Mouse (Mus musculus) frontal cortex, adult 2 months (tissue): ENCODE measurements around the gene Poc1b. TPM values are rescaled to one million over a fixed set of nuclear protein-coding genes. Genes with fewer than 3 reads are reported as not detected.

Source experiments
- DNase-seq, 2 experiments: peaks; one replicate each; pipeline ENCODE4 v3.0.0; 2022; ENCODE audit warnings: low spot score in 1 of 2; ENCODE audit errors: extremely low spot score in 1 of 2
- polyA plus RNA-seq: library from polyadenylated mRNA; depleted of rRNA; stranded (reverse); fragments of >200 nt; gene quantifications from 2 replicates; pipeline ENCODE4 v1.2.3, GENCODE M21; 2012

Gene Poc1b
- polyA plus RNA-seq, 1 experiment = 9.3 TPM

- DNase-seq = no peak
Measured at GRCm38 (mm10) chr10:99114295-99114694, 7.5 kb downstream of the Poc1b start.

GRCm38 (mm10) chr10:99115471-99116236, 8.8 kb downstream of the Poc1b start:
- DNase-seq = no peak

GRCm38 (mm10) chr10:99116237-99116632, 9.4 kb downstream of the Poc1b start:
- no peak for DNase-seq

GRCm38 (mm10) chr10:99116650-99117615, 10.1 kb downstream of the Poc1b start:
- no peak for DNase-seq

- DNase-seq = no peak
Measured at GRCm38 (mm10) chr10:99117876-99118275, 11.0 kb downstream of the Poc1b start.

GRCm38 (mm10) chr10:99118697-99119096, 11.9 kb downstream of the Poc1b start:
- no peak for DNase-seq

GRCm38 (mm10) chr10:99119471-99119870, 12.6 kb downstream of the Poc1b start:
- no peak for DNase-seq

- DNase-seq = no peak
Measured at GRCm38 (mm10) chr10:99126225-99126624, 19.4 kb downstream of the Poc1b start, which contains the start of gene Phxr2. TSS of gene Phxr2 (minus strand) at chr10:99126325.

- DNase-seq = no peak
Measured at GRCm38 (mm10) chr10:99126954-99127353, 20.1 kb downstream of the Poc1b start.

- no peak for DNase-seq
Measured at GRCm38 (mm10) chr10:99127691-99128261, 20.9 kb downstream of the Poc1b start.

GRCm38 (mm10) chr10:99130611-99131010, 23.8 kb downstream of the Poc1b start:
- peak in 1 of 2 experiments; percentile 27 for DNase-seq

GRCm38 (mm10) chr10:99131298-99131697, 24.5 kb downstream of the Poc1b start:
- no peak for DNase-seq

GRCm38 (mm10) chr10:99132189-99132588, 25.4 kb downstream of the Poc1b start:
- DNase-seq = peak in 1 of 2 experiments; percentile 28

GRCm38 (mm10) chr10:99132595-99133272, 25.9 kb downstream of the Poc1b start:
- no peak for DNase-seq

- no peak for DNase-seq
Measured at GRCm38 (mm10) chr10:99133321-99133875, 26.6 kb downstream of the Poc1b start.

GRCm38 (mm10) chr10:99136337-99136736, 29.5 kb downstream of the Poc1b start:
- no peak for DNase-seq

GRCm38 (mm10) chr10:99145611-99146010, 38.8 kb downstream of the Poc1b start:
- no peak for DNase-seq

GRCm38 (mm10) chr10:99146596-99146995, 39.8 kb downstream of the Poc1b start:
- no peak for DNase-seq

GRCm38 (mm10) chr10:99150016-99150415, 43.2 kb downstream of the Poc1b start:
- DNase-seq = no peak

- DNase-seq = no peak
Measured at GRCm38 (mm10) chr10:99151580-99151979, 44.7 kb downstream of the Poc1b start.
